Mouse (Mus musculus) bone marrow, adult 2 months (tissue): ENCODE data around the gene Ccdc9.

Source experiments
- CTCF ChIP-seq: fragments of 200-500 bp; IDR thresholded peaks from 2 replicates; pipeline ENCODE4 v1.5.1; 2011; ENCODE audit warnings: low read length, control low read depth; ENCODE audit not compliant: control insufficient read depth, insufficient read depth
- POLR2A ChIP-seq: fragments of 200-500 bp; IDR thresholded peaks from 2 replicates; pipeline ENCODE4 v1.6.1; 2011; ENCODE audit warnings: low read depth, mild to moderate bottlenecking, control low read depth, low read length, borderline replicate concordance; ENCODE audit not compliant: control insufficient read depth

DNA sequence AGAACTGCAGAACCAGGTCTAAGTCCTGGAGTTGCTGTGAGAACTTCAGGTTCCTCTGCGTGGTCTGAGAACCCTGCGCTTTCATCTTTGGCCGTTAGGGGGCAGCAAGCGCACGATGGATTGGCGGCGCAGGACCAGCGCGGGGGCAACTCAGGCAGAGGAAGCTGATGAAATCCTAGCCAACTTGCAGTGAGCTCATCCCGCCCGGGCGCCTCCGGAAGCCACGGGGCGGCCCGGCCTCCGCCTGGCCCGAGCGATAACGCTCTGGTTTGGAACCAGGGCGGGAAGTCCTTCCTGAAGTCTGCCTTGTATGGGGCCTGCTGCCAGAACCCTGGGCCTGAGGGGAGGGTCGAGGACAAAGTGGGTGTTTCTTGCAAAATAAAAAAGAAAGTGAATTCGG, 8.2 kb upstream of the Ccdc9 start:
- TF ChIP-seq CTCF, result peak; percentile 99
- peak; percentile 49; the same call in 1 of the 2 replicates for TF ChIP-seq POLR2A
